Mouse (Mus musculus) lung, embryonic 14.5 days (tissue): ENCODE measurements at regions not wholly inside any gene's neighbourhood (a gene's known extent, or its start where the extent isn't known, plus 50 kb on each side); places are given as distances from the start of the nearest gene placed in this dataset.
A peak's percentile ranks its signal among the peaks of the same experiment; 100 is the strongest.

Experiments
- ATAC-seq: fragments of 200-750 bp; cut with Nextera tagmentation; 2 replicates; pipeline ENCODE4 v1.8.0; 2017; ENCODE audit warnings: mild to moderate bottlenecking, moderate TSS enrichment, moderate library complexity; ENCODE audit not compliant: insufficient read depth
- DNase-seq: peaks from one replicate; pipeline ENCODE4 v3.0.0-alpha.2; 2015
- H3K27ac ChIP-seq: fragments of 300-500 bp; sonication (generic); 2 replicates; pipeline ENCODE4 v1.5.1; 2014; ENCODE audit warnings: low read depth, mild to moderate bottlenecking, moderate library complexity
- H3K27me3 ChIP-seq: fragments of 300-500 bp; sonication (generic); 2 replicates; pipeline ENCODE4 v1.6.1; 2014; ENCODE audit warnings: low read length, control low read depth; ENCODE audit not compliant: insufficient read depth
- H3K36me3 ChIP-seq: fragments of 300-500 bp; sonication (generic); 2 replicates; pipeline ENCODE4 v1.6.1; 2014; ENCODE audit warnings: control low read depth; ENCODE audit not compliant: insufficient read depth
- H3K4me1 ChIP-seq: fragments of 300-500 bp; sonication (generic); 2 replicates; pipeline ENCODE4 v1.6.1; 2014; ENCODE audit warnings: antibody characterized with exemption, control low read depth; ENCODE audit not compliant: insufficient read depth
- H3K4me2 ChIP-seq: fragments of 300-500 bp; sonication (generic); 2 replicates; pipeline ENCODE4 v1.6.1; 2014; ENCODE audit warnings: mild to moderate bottlenecking
- H3K4me3 ChIP-seq: fragments of 300-500 bp; sonication (generic); 2 replicates; pipeline ENCODE4 v1.5.1; 2014; ENCODE audit warnings: low read depth, low read length
- H3K9ac ChIP-seq: fragments of 300-500 bp; sonication (generic); 2 replicates; pipeline ENCODE4 v1.6.1; 2014
- H3K9me3 ChIP-seq: fragments of 300-500 bp; sonication (generic); 2 replicates; pipeline ENCODE4 v1.6.1; 2016; ENCODE audit warnings: low read depth, low read length, control low read depth
- CTCF ChIP-seq: IDR thresholded peaks from 2 replicates; pipeline ENCODE4 v1.5.1; 2016; ENCODE audit warnings: antibody characterized with exemption, low read depth
- WGBS: fragments of 180-500 bp; shearing (Covaris S2); extraction: QIAGEN DNeasy Blood & Tissue Kit; methylation state at CpG from one replicate; pipeline ENCODE4 v1.1.7; 2014; 5-methylcytosine and 5-hydroxymethylcytosine counted together

DNA sequence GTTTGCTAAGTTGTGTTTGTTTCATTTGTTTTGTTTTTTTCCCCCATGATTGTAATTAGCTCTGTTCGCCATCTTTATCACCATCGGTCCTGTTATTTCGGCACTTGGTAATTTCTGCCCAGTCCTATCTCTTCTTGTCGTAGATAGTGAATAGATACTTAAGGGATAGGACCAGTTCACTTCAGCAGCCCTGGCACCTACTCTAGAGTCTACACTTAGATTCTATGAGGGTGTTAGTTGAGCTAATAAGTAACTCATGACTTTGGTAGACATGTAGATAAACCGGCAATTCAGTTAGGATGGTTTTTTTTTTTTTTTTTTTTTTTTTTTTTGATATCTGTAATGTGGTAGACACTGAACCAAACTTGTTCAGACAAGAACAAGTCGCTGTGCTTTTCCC lies 72.5 kb upstream of the Bmper start:
- no peak for TF ChIP-seq CTCF
- 79% methylated on average over 6 of the region's 6 CpGs for WGBS

DNA sequence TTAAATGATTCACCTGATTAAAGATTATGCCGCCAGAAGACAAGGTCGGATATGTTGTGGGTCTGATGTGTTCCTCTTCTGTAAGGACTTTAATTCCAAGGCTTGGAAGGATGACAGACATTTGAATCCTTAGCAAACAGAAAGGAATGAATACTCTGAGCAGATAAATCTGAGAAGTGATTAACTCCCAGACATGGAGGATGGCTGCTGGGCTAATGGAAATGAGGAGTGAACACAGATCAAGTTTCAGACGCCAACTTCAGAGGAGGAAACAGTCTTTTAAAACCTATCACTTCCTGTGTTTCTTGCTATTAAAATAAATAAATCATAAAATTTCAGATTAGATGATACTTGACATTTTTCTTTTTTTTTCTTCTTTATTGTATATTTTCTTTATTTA lies 72.0 kb upstream of the Bmper start:
- Histone ChIP-seq H3K4me2 (no peak overlapping the region), H3K27me3 (no peaks in the 10 kb centered on the region), H3K9me3 (no peaks in the 10 kb centered on the region), H3K4me1 (no peaks in the 10 kb centered on the region), H3K9ac (no peak overlapping the region), H3K4me3 (no peak overlapping the region), H3K36me3 (no peaks in the 10 kb centered on the region), H3K27ac (no peak overlapping the region)
- TF ChIP-seq CTCF = no peak
- ATAC-seq = no peak
- no peak for DNase-seq
- WGBS = 38% methylated on average over 3 of the region's 3 CpGs

More for the DNA sequence above, 72.5 kb upstream of the Bmper start:
- Histone ChIP-seq H3K4me3 (no peak overlapping the region), H3K9ac (no peak overlapping the region), H3K4me1 (no peaks in the 10 kb centered on the region), H3K9me3 (no peaks in the 10 kb centered on the region), H3K27me3 (no peaks in the 10 kb centered on the region), H3K27ac (no peak overlapping the region), H3K4me2 (no peak overlapping the region), H3K36me3 (no peaks in the 10 kb centered on the region)
- ATAC-seq = no peak
- no peak for DNase-seq

DNA sequence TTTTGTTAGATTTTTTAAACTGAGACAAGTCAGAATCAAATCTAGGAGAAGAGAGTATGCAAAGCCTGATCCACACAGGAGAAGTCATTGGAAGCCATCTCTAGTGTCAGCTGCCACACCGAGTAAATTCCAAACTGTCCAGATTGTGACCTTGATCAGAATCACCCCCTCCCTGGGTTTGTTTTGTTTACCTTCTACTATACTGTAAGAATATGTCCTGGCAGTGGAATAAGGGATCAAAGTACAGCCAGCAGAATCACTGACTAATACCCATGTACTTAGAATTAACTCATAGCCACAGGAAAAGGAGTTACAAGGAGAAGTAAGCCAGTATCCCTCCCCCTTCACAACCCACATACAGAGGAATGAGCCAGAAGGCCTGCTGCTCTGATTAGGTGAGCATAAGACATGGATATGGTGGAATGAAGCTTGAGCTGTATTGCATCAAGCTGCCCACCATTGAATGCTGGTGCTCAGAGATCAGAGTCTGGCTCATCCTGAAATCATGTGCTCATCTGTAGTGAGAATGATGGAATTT lies 70.9 kb upstream of the Bmper start:
- 39% methylated on average over 1 of the region's 1 CpGs for WGBS
- no peaks in the 10 kb centered on the region; the same call in 1 of the 2 replicates for H3K4me1 ChIP-seq
- TF ChIP-seq CTCF = no peak
- no peak overlapping the region for H3K4me2 ChIP-seq
- H3K27me3 ChIP-seq = no peaks in the 10 kb centered on the region
- no peak overlapping the region for H3K4me3 ChIP-seq
- H3K9ac ChIP-seq = no peak overlapping the region
- ATAC-seq (no peak), DNase-seq (no peak)
- H3K27ac ChIP-seq = no peak overlapping the region
- no peaks in the 10 kb centered on the region for H3K36me3 ChIP-seq
- H3K9me3 ChIP-seq = no peaks in the 10 kb centered on the region

DNA sequence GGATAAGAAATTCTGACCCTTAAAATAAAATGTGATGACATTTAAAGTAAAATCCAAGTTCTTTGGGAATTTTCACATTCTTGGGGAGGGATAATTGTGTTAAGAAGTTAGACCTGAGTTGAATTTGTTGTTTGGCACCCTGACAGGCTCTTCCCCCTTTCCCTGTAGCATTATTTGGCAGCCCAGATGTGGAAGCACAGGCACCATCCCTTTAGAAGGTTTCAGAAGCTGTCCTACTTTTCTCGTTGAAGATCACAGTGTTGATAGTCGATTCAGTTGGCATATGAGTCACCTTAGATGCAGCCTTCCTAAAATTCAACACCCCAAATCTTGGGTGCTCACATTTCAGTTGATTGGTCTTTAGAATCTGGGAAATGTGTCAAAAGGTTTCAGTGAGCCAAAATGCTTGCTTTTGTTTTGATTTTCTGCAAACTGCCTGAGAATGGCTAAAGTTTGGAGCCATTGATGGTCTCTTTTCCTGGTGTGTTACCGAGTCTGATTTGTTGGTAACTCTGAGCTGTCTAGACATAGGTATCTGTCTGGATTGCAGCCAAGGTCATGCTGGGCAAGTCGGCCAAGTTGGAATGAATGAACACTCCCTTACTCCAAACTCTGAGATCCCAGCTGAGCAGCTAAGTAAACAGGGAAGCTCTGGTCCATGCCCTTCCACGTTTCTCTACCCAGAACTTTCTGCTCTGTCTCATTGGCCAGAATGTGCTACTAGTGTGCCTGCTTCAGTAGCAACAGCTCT lies 65.9 kb upstream of the Bmper start:
- Histone ChIP-seq H3K9ac (no peak overlapping the region), H3K4me1 (peaks cover 7% of the 10 kb centered on the region), H3K27me3 (no peaks in the 10 kb centered on the region), H3K4me2 (no peak overlapping the region), H3K9me3 (no peaks in the 10 kb centered on the region), H3K27ac (no peak overlapping the region), H3K4me3 (no peak overlapping the region), H3K36me3 (no peaks in the 10 kb centered on the region)
- ATAC-seq (no peak), DNase-seq (no peak)
- WGBS = 32% methylated on average over 5 of the region's 5 CpGs
- TF ChIP-seq CTCF = no peak

DNA sequence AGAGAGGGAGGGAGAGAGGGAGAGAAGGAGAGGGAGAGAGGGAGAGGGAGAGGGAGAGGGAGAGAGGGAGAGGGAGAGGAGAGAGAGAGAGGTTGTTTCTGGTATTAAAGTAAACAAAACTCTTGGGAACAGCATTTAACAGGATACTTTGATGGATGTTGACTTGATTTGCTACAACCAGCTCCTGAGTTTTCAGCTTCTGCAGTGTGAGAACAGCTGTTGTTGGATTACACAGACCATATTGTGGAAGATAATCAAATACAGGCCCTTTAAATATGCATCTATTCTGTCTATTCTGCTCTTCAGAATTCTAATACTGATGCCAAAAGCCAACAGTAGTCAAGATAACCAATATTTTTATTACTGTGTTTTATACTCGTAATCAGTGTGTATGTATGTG lies 64.4 kb upstream of the Bmper start:
- Histone ChIP-seq H3K27me3 (no peaks in the 10 kb centered on the region), H3K27ac (no peak overlapping the region), H3K9ac (no peak overlapping the region), H3K4me1 (peaks cover 7% of the 10 kb centered on the region), H3K36me3 (no peaks in the 10 kb centered on the region), H3K9me3 (no peaks in the 10 kb centered on the region), H3K4me3 (no peak overlapping the region), H3K4me2 (no peak overlapping the region)
- 25% methylated on average over 1 of the region's 1 CpGs for WGBS
- no peak for TF ChIP-seq CTCF
- ATAC-seq (peak; percentile 68; the same call in 1 of the 2 replicates), DNase-seq (peak; percentile 72)

DNA sequence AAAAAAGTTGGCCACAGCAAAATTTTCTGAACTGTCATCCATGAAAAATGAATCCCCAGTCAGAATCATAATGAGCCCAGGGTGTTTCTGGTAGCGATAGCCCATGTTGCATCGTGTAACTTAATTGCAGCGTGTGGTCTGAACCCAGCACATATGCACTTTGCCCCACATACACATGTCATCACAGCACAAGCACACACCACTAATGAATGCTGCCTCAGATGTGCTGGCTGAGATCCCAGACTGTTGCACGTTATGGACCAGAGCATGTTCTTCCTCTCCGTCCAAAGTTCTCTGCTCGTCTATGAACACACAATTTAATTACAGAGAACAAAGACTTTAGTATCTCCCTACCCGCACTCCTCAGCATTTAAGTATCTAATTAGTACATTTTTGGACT lies 61.5 kb upstream of the Bmper start:
- Histone ChIP-seq H3K9ac (no peak overlapping the region), H3K4me3 (no peak overlapping the region), H3K27me3 (no peaks in the 10 kb centered on the region), H3K36me3 (no peaks in the 10 kb centered on the region), H3K4me1 (peaks cover 7% of the 10 kb centered on the region), H3K27ac (no peak overlapping the region), H3K9me3 (no peaks in the 10 kb centered on the region), H3K4me2 (no peak overlapping the region)
- TF ChIP-seq CTCF = no peak
- peak; percentile 83 for DNase-seq
- WGBS = 36% methylated on average over 7 of the region's 7 CpGs
- peak; percentile 85 for ATAC-seq

DNA sequence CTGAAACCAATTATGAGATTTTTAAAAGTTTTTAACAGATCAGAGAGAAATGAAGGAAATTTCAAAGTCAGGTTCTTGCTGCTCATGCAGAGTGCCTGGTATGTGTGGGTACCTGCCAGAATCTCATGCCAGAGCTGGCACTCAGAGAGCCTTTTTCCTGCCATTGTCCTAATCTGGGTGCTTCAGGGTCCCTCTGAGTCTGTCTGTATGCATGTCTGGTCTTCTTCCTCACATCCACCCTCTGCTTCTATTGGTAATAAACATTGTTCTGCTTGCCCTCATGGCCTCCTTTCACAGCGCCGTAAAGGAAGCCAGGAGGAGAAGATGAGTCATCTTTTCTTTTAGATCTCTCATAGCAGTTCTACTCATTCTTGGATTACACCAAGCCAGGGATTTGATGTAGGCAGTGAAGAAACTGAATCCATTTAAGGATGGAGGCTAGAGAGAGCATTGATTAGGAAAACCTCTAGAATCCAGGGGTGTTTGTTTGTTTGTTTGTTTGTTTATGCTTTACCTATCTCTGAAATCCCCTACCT lies 55.8 kb upstream of the Bmper start:
- 59% methylated on average over 2 of the region's 2 CpGs for WGBS
- no peak for DNase-seq

More for the DNA sequence above, 55.8 kb upstream of the Bmper start:
- no peak for ATAC-seq
- Histone ChIP-seq H3K27ac (no peak overlapping the region), H3K4me2 (no peak overlapping the region), H3K4me3 (no peak overlapping the region), H3K27me3 (no peaks in the 10 kb centered on the region), H3K9ac (no peak overlapping the region), H3K9me3 (no peaks in the 10 kb centered on the region), H3K36me3 (no peaks in the 10 kb centered on the region), H3K4me1 (peaks cover 4% of the 10 kb centered on the region; the same call in 1 of the 2 replicates)
- TF ChIP-seq CTCF = no peak
